Mouse (Mus musculus) spleen, postnatal 36 days (tissue): ENCODE results near the gene Dnmt3a.
A peak's percentile ranks its signal among the peaks of the same experiment; 100 is the strongest.

Source experiments
- DNase-seq, 2 experiments: peaks; one replicate each; pipeline ENCODE4 v3.0.0; 2022; ENCODE audit warnings: low spot score in 2 of 2, mixed read lengths in 1 of 2

Gene Dnmt3a

DNA sequence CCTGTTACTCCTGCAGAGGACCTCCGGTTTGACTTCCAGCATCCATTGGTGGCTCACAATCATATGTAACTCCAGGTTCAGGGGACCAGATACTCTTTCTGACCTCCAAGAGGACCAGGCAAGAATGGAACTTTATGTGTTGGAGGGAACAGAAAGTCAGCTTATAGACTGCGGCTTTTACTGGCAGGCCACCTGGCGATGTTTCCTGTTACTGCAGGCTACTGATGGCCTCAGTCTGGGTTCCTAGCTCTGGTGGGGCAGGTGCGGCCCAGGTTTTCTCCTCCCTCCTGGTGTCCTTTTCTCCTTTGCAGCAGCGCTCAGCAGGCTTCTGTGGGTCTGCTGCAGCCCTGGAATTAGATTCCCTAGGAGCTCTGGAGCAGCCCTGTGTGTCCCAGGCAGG is 46.7 kb downstream of the Dnmt3a start:
- DNase-seq: peak; percentile 44 to 51

DNA sequence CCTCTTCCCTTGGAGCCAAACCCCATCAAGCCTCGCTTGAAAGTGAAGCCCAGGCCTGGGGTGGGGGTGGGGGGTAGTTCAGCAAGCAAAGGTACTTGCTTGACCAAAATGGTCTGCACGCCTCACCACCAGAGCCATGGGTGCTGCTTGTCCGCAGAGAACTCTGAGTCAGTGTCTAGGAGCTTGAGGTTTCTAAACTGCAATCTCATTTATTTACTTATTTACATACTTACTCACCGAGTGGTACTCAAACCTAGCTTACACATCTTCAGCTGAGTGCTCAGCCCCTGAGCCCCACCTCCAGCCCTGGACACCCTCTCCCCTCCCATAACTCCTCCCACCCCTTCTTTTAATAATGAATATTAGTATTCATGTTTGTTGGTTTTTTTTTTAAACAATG is 48.6 kb downstream of the Dnmt3a start:
- DNase-seq: no peak

DNA sequence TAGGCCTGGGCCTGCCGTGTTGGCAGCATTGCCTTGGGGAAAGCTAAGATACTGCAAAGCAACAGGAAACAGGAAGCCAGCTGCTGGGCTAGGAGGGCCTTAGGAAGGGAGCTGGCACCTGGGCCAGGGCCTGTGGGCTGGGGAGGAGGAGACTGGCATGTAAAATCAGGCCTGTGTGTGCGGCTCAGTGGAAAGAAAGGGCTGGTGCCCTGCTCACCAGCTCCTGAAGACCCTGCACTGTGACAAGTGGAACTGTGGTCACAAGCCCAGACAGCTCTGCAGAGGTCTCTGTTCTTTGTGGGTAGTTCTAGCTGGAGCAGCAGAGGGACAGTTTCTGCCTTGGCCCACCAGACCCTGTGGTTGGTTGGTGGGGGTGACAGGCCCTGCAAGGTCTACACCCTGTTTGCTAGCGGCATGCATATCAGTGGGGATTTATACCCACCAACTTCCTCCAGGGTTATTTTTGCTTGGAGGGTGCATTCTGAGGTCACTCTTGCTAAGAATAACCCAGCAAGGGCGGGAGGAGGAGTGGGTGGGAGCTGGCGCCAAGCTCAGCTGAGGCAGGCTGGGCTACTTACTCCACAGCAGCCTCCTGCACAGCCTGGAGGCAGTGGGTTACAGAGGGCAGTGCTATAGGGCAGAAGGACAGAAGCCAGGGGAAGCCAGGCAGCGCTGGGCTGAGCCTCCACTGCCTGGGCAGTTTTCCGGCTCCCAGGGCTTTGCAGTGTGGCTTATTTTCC is 50.1 kb downstream of the Dnmt3a start:
- DNase-seq: peak; percentile 71 to 72

DNA sequence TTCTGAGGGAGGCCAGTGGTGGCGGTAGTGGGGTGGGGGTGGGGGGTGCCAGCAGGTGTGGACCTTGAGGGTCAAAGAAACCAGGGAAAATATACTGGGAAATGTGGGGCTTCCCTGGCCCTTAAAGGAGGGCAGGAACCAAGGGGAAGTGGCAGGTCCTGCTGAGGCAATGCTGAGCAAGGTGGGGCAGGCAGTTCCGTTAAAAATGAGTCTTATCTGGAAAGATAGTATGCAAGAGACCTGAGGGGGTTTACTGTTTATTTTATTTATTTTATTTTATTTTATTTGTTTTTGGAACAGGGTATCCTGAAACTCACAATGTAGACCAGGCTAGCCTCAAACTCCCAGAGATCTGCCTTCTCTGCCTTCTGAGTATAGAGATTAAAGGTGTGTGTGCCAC is 50.9 kb downstream of the Dnmt3a start:
- DNase-seq: no peak

DNA sequence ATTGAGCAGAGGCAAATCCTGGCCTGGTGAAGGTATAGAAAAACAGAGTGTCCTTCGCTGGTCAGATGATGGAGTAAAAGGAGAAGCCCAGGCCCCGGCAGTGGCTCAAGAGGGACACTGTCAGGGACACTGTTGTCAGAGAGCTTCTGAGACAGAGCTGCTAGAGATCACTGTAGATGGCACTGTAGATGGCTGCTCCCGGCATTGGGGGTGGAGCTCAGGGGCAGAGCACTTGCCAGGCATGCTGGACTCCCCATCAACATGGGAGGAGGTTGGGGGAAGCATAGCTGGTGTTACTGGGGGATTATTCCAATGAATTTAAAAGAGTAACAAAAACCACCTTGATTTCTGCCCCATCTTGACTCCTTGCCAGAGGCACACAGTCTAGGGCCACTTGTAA is 51.4 kb downstream of the Dnmt3a start:
- no peak for DNase-seq

DNA sequence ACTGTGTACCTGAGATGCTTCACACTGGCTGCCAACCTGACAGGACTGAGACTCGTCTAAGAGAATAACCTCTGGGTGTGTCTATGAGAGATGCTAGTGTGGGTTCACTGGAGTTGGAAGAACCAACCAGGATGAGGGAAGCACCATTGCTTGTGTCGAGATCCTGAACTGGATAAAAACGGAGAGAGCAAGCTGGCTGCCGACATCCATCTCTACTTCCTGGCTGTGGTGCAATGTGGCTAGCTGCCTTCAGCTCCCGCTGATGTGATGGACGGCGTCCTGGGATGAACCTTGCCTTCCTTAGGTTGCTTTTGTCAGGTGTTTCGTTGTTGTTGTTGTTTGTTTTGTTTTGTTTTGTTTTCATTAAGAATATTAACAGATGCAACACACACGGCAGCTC is 52.0 kb downstream of the Dnmt3a start:
- DNase-seq: no peak

DNA sequence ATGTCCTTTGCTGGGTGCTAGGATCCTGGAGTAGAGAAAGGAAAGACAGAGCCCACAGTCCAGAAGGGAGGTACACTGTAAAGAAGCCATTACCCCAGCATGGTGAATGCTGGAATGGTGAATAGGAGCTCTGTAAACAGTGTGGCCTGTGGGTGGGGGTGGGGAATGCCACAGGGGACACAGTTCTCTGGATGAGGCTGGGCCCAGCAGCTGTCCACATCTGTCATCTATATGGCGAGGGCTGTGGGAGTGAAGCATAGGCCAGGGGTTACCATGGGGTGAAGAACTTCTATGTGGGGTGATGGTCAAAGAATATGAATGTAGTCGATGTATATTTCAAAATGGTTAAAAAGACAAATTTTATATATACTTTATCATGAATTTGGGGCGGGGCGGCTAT is 52.9 kb downstream of the Dnmt3a start:
- DNase-seq: no peak

DNA sequence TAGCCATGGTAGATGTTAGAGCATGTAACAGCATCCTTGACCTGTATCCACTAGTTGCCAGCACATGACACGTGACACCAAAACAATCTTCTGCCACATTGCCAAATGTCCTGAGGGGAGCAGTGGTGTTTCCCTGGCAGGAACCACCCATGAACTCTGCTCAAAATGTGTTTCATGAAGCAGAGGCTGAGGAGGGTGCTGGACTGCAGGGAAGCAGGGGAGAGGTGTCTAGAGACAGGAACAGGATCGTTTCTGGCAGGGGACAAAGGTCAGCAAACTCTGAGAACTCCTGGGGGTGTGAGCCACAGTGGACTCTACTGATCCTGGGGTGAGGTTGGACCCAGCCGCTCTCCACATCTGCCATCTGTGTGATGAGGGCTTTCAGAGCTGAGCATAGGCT is 53.7 kb downstream of the Dnmt3a start:
- no peak for DNase-seq

DNA sequence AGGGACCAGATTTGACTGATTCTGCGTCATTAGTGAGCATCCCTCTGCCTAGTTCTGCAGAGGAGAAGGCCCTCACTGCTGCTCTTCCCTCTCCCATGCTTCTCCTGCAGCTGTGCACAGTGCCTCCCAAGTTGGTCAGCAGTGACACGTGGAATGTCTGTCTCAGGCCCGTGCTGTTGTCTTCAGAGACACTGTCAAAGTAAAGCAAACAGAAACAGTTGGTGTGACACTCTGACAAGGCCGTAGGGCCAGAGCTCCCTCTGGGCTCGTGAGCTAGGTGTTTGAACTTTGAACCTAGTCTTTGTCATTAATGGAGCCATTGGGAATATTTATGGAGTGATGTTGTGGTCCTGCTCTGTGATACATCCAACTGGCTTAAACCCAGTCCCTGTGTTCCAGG is 54.2 kb downstream of the Dnmt3a start:
- DNase-seq: no peak

DNA sequence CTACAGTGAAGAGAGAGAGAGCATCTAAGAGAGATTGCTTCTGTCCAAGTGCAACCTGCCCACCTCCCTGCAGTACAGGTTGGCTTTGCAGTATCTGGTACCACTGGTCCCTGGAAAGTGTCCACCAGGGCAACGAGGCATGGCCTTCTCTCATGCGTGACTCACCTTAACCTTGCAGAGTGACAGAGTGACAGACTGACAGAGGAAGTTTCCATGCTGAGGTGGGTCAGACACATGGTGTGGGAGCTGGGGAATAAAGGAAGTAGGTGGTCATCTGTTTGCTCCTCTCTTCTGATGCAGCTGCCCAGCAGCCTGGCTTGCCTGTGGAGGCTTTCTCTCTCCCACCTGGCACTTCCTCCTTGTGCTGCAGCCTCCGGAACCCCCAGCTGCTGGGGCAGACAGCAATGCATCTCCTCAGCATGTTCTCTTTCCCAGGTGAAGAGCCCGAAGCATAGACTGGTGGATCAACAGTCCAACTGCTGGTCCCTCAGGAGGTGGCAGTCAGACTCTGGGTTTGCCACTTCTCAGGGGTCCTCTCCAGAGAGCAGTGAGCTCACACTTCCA is 55.9 kb downstream of the Dnmt3a start:
- DNase-seq: no peak

DNA sequence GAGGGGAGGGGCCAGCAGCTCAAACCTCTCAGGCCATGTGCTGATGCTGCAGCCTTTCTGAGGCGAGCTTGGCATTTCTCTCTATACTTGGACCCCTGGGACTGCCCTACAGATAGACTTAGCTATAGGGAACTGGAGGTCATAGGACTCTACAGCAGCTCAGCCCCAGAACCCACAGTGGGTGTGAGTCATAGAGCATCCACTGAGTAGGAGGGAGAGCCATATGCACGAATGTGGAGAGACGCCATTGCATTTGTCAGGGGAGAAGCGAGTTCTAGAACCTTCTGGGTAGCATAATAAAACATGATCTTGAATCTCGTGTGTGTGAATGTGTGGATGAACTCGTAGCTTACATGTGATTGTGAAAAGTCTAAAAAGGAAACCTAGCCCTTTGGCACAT is 56.4 kb downstream of the Dnmt3a start:
- DNase-seq: no peak

DNA sequence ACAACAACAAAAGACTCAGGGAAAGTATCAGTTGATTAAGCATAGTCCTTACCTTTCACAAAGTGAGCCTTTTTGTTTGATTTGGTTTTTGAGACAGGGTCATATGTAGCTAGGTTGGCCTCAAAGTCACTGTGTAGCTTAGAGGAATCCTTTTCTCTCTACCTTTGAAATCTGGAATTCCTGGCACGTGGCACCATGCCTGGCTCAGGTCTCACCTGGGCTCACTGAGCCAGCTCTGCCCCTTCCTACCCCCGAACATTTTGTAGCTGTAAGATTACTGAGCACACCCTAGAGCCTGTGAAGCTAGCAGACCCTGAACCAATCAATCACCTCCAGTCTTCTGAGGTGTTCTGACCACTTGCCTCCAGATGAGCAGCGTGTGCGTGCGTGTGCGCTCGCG is 58.4 kb downstream of the Dnmt3a start:
- no peak for DNase-seq

DNA sequence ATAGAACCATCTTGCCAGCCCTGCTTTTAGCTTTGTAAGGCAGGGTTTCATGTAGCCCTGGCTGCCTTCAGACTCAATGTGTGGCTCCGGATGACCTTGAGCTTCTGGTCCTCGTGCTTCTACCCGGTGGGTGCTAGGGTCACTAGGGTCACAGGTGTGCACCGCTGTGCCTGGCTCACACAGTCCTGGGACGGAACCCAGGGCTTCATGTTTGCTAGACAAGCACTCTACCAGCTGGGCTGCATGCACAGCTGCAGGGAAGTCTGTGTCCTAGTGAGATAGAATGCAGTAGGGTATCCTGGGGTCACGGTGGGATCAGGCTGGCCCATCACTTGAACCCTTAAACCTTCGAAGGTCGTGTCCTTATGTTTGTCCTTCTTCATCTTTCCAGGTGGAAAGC is 59.8 kb downstream of the Dnmt3a start:
- no peak for DNase-seq

DNA sequence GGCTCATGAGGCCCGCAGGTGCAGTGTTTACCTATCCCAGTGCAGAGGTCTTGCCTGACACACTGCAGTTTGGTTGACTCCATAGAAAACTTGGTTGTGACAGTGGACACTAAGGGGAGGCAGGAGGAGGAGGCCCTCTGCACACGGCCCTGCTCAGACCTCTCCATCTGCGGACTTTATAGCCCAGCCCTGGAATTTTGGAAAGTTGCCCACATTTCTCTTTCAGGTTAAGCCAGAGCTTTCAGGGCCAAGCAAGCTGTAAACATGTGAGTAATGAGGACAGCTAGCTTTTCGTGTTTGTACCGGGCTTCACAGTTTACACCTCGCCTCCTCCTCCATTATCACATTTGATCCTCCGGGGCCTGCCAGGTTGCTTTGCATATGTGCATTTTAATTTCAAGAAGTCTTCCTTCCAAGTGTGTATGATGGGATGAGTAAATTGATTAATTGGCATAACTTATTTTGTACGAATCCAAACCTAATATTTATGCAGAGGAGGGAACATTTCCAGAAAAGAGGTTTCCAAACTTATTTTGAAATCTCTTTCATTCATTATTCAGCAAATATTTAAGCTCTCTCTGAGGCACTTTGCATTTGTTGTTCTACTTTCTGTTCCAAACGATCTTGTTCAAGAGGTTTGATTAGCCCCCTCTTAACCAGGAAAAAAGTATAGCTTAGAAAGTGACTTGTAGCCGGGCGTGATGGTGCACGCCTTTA is 61.0 kb downstream of the Dnmt3a start:
- no peak for DNase-seq

DNA sequence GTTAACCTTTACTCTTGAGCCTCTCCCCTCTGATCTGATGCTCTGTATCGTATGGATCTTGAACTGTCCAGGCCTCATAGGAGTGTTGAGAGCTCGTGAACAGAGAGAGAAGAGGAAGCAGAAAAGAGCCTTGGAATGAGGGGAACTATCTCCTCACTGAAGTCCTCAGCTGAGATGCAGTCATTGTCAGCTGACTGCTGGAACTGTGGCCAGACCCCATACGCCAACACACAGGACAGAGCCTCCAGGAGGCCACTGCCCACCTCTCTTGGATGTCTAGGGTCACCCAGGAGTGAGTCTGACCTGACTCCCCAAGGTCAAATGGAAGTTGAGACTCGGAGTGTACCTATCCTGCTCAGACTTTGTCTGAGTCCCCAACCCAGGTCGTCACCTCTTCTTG is 62.3 kb downstream of the Dnmt3a start:
- no peak for DNase-seq

DNA sequence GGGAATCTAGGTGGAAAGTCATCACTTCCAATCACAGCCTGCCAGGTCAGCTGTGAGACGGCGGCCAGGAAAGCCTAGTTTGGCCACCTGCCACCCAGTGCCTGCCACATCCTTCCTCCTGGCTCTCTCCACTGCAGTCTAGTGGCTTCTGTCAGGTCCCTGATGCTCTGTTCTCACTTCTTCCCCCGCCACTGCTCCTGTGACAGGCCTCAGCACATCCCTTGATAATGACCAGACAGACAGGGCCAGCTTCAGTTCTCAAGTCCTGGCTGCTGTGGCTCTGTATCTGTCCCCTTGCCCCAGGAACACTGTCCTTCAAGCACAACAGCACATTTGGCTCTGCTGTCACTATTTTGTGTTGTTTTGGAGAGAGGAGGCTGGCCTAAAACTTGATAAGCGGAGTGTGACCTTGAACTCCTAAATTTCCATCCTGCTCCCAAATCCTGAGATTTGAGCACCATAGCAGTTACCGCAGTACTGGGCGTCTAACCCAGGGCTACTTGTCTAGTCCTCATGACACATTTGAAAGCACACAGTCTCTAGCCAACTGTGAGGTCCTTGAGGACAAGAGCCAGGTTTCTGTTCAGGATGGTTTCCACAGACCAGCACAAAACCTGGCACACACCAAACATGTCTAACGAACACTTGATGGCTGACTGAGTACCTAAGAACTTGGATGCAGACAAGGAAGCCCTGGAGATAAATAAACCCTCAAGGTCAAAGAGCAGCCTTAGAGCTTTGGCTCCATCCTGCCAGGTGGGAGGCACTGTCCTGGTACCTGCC is 63.1 kb downstream of the Dnmt3a start:
- no peak for DNase-seq

DNA sequence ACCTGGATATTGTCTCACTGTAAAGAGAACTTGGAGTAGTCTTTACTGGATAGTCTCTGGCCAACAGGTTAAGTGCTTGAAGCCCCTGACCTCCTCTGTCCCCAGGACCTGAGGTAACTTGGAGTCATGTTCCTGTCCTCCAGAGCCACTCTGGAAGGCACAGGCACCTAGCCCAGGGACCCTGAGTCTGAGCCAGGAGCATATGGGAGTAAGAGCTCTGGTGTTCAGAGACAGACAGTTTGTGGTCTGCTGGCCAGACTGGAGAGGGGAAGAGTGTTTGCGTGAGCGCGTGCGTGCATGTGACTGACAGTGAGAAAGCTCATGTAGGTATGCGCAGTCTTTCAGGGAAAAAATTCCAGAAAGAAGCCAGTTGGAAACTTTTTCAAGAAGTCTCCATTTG is 64.2 kb downstream of the Dnmt3a start:
- DNase-seq: no peak

DNA sequence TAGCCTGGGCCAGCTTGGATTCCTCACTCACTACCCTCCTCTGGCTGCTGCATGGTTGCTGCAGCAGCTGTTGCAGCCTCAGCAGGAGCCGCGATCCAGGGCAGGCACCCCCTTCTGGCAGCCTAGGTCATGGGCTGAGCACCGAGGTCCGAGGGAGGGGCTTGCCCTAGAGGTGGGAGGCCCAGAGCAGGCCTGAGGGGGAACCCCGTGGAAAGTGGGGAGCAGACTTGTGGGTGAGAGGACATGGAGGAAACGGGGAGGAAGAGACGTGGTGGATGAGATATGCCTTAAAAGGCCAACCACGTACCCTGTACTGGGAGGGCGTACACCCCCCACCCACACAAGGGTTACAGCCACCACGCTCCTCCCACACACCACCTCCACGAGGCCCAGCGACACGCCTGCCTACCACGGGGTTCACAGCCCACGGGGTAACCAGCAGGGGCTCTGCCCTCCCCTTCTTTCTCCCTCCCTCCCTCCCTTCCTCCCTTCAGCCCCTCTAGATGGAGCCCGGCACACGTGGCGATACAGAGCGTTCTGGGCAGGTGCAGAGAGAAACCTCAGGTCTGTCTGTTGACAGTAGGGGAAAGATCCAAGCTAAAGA is 65.2 kb downstream of the Dnmt3a start:
- peak; percentile 69 to 70 for DNase-seq

DNA sequence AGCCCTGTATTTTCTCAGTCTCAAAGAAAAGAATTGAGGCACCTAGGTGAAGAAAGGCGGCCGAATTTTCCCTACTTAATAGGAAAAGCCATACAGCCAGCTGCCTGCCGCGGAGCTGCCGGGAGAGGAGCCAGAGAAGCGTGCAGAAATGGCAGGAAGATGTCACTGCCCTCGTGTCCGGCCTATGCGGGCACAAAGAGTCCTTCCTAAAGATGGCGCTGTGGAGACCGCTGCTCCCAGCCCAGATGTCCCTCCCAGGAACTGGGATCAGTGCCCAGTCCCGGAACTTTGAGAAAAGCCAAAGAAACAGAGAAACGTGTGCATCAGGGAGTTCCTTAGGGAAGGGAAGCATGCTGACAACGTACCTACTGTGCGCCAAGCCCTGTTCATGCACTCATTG is 65.8 kb downstream of the Dnmt3a start:
- DNase-seq: peak in 1 of 2 experiments; percentile 52

DNA sequence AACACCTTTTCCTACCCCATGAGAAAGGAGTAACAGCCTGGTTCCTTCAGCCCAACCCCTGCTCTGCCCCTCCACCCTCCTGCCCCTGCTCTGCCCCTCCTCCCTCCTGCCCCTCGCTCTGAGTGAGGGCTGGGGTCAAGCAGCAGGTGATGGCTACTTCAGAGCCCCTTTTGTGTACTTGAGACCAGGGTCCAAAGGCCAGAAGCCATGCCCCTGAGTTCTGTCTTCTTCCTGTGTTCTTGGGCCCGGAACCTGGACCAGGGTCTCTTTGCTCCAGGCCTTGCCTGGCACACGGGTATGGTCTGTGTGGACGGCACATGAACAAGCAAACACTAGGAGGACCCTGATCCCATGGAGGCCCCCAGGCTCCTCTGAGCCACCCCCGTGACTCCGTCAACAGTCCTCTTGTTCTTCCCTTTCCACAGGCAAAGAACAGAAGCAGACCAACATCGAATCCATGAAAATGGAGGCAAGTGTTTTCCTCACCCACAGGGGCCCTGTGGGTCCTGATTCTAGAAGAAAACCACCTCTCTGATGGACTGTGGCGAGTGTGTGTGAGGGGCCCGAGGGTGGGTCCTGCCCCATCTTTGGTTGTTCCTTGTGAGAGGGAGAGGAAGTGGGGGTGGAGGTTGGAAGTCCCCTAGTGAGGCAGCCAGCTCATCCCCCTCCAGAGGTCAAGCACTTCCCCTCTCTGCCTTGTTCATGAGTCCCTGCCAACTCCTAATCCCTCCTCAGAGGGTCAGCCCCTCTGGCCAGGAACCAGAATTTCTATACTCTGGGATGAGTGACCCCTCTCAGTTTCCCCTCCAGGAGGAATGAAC is 66.8 kb downstream of the Dnmt3a start:
- DNase-seq: peak; percentile 56 to 62

DNA sequence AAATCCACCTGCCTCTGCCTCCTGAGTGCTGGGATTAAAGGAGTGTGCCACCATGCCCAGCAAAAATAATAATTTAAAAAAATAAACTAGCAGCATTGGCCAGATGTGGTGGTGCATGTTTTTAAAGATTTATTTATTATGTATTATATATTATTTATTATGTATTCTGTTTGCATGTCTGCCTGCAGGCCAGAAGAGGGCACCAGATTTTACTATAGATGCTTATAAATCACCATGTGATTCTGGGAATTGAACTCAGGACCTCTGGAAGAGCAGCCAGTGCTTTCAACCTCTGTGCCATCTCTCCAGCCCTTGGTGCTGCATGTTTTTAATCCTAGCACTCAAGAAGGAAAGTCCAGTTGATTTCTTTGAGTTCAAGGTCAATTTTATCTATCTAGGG is 69.7 kb downstream of the Dnmt3a start:
- DNase-seq: no peak
